Mouse (Mus musculus) hindlimb bud, embryonic 11.5 days (tissue): ENCODE results near the gene Tmem104.

ENCODE experiments used
- DNase-seq: peaks from one replicate; pipeline ENCODE4 v3.0.0-alpha.2; 2012; ENCODE audit warnings: low read depth, low spot score; ENCODE audit errors: extremely low spot score

Gene Tmem104

DNA sequence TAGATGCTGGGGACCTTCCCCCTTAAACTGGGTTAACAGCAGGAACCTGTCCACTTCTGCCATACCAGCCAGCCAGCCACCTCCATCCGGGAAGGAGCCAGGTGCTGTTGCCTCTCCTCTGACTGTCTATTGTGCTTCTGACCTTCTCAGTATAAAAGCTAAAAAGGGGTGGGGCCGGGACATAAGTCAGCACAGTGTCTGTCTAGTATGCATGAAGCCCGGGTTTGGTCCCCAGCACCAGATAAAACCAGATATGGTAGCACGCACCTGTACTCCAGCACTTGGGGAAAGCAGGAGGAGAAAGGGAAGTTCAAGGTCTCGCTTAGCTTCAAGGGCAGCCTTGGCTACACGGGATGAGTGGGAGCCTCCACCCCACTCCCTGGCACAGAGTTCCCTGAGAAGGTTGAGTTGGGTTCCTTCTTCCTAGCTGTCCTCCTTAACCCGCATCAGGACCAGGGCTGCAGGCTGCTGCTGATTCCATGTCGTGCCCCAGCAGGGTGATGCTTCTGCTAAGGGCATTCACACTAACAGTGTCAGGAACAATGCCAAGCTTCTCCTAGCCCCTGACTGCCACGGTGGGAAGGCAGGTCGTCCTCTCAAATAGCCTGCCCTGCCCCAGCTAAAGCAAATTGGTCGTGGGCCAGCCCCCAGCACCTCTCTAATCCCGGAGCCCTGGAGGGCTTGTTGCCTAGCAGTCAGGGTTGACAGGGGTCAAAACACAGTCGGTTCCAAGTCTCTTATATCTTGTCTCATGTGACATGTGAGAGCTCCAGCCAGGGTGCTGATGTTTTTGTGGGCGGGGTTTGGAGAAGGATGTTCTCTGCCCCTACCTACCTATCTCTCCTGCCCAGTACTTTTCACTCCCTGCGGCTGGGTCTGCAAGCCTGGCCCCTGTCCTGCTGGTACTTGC, 42.0 kb downstream of the Tmem104 start:
- DNase-seq = no peak

DNA sequence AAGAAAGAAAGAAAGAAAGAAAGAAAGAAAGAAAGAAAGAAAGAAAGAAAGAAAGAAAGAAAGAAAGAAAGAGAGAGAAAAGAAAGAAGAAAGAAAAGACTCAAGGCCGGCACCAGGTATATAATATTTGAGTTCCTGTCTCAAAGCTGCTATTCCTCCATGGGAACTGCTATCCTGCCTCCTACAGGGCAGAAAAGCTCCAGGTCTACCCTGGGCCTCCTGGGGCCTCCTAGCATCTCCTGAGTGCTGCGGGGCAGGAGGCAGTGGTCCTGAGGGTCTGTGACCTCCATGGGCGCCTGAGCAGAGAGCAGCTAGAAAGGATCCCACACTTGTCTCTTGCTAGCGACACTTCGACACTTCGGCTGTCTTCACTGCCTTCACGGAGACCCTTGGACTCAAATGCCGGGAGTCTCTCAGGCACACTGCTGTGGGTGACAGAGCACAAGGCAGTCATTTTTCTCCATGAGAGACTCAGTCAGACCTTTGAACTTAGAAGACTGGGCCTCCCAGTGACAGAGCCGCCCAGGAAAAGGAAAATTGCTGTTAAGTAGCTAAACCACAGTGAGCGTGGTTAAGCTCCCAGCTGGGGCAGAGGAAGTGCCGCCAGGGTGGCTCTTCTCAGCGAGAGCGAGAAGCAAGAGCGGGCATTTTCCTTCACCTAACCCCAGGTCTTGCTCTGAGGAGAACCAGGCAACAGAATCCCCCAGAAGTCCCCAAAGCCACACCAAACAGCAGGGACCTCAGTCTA, 44.1 kb downstream of the Tmem104 start:
- no peak for DNase-seq

DNA sequence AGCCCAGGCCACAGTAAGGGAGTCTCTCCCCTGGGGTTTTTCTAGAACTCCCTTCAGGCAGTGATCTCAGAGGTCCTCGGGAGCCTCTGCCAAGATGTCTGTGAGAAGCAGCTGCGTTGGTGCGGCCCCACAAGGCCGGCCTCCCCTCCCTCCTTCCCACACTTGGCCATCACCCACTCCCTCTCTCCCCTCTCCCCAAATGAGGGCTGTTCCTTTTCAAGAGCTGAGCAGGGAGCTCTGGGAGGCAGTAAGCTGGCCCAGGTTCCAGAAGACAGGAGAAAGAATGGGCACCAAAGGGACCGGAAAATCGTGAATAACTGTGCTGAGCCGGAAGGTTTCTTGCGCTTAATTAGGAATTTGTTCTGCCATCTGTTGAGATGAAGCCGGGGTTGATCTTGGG, 44.6 kb downstream of the Tmem104 start:
- DNase-seq = no peak

DNA sequence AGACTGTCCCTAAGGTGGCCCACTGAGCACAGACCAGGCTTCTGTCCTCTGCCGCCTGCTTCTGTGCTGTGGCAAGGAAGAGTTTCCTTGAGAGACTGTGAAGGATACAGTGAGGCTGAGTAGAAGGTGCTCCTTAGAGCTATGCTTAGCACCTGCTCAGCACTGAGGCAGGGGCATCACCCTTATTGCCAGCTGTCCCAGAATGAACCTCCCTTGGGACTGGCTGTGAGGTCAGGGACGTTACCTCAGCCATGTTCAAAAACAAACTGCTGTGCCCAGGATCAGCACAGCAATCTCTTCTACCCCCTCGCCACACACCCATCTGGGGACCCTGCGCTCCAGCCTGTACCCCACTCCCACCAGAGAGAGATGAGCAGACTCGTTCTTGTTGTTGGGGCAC, 45.6 kb downstream of the Tmem104 start:
- DNase-seq = no peak

DNA sequence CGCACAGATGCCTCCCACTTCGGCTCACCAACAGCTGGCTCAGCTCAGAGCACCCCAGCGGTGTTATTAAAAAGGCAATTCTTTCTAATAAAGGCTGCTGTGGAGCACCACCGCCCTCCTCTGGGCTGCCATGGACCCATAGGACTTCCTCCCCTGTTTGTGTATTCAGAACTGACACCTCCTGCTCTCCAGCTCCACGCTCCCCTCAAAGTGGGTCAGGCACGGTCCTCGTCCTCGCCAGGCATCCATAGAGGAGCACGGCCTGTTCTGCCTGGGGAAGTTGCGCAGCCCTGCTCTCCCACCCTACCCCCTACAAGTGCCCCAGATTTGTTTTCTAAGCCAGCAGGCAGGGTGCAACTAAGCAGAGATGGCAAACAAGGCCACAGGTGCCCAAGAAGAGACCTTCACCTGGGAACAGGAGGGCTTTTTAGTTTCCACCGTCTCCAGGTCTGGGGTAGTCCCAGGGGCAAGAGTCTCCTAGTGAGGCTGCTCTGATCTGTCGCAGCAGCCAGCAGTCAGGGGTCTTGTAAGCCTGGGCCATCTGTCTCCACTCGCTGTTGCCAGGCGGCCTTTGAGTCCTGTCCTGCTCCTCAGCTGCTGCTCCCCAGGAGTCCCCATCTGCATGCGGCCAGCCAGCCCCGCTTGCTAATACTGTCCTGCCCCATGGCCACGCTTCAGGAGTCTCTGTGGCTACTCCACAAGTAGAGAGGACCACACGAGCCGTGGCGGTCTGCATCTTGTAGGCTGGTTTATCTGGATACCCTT, 46.4 kb downstream of the Tmem104 start:
- no peak for DNase-seq

DNA sequence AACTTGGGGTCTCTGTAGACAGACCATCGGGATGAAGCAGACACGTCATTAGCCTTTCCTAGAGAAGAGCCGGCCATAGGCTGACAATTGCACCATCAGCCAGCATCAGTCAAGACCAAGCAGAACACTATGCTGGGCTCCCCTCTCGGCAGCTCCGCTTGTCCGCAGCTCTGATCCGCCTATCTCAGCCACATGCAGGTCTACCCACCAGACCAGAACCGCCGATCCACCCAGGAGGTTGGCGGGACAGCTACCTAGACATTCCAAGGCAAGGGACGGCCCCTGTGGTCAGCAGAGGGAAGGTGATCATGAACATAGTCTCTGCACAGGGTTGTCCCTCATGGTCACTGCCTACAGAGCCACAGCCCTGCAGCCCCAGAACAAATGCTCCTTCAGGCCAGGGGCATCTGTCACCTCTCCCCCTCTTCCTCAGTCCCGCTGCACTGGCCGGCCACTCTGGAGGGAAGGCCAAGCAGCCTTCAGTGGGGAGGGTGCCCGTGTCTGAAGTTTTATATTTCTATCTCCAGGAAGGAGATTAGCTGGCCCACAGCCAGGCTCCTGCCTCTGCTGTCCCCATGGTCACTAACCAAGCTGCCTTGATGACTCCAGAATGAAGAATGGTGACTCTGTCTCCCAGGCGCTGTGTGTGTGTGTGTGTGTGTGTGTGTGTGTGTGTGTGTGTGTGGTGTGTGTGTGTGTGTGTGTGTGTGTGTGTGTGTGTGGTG, 47.2 kb downstream of the Tmem104 start:
- DNase-seq = no peak

DNA sequence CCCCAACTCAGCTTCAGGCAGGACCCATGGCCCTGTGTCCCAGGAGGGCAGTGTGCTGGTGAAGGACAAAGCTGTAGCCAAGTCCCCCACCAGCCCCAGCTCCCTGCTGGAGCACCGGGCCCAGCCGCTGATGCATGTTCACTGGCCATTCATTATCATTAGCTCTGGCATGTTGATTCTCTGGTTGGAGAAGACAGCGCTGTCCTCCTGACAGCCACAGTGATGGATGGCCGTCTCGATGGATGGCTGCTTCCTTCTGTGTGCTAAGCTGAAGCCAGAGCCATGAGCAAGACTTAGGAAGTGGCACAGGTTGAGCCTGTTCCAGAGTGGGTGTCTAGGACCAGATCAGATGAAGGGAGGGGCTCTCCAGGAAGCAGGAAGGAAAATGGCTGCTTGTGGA, 49.3 kb downstream of the Tmem104 start:
- no peak for DNase-seq

DNA sequence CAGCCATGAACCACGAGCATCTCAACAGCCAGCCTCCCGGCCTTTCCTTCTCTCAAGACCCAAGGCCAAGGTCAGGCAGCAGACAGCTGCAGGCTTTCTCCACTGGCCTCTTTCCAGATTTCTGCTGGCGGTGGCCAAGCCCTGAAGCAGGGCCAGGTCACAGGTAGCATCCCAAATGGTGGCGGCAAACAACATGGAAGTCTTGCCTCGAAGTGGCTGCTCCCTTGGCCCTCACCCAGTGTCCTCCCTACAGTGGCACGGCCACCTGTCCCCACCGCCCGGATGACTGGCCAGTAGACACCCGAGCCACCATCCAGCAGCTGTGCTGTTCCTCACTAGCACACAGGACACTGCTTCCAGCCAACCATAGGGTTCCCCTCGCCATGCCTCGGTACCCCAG, 54.1 kb downstream of the Tmem104 start:
- DNase-seq = no peak

DNA sequence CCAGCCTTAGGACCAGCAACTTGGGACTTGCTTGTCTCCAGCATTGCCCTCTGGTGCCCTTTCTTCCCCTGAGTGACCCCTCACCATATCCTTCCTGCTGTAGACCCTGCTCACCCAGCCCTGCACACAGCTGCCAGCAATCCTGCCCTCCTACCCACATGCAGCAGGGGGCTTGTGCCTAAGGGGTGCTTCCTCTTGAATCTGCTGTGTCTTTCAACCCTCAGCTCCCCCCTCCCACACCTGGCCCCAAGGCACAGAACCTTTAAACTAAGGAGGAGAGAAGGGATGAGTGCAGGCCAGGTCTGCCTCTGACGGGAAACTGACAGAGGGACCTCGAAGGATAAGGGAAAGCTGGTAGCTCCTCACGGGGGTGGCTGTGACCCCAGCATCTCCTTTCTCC, 55.5 kb downstream of the Tmem104 start:
- no peak for DNase-seq

DNA sequence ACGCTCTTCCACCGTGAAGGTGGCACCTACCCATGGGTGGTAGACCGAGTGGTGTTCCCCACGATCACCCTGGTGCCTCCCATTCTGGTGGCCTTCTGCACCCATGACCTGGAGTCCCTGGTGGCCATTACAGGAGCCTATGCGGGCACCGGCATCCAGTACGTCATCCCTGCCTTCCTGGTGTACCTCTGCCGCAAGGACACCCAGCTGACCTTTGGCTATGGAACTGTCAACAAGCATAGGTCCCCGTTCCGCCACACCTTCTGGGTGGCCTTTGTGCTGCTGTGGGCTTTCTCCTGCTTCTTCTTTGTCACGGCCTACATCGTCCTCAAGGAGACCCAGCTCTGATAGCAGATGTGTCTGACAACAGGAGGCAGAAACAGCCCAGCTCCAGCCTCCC, 56.5 kb downstream of the Tmem104 start:
- DNase-seq = no peak

DNA sequence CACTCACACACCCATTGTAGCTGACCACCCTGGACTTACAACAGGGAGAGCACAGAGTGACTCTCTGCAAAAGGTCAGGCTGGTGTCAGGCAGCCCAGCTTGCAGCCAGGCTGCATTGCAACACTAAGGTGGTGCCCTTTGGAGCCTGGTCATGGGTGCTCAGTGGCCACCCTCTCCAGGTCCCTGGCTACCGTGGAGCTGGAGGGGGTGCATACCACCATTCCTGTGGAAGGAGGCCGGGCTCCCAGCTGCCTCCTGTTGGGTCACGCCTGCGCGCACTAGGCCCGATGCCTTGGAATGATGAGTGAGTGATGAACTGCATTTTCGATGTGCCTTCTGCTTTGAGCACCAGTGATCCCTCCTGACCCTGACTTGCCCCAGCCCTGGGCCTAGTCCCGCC, 57.6 kb downstream of the Tmem104 start:
- no peak for DNase-seq

DNA sequence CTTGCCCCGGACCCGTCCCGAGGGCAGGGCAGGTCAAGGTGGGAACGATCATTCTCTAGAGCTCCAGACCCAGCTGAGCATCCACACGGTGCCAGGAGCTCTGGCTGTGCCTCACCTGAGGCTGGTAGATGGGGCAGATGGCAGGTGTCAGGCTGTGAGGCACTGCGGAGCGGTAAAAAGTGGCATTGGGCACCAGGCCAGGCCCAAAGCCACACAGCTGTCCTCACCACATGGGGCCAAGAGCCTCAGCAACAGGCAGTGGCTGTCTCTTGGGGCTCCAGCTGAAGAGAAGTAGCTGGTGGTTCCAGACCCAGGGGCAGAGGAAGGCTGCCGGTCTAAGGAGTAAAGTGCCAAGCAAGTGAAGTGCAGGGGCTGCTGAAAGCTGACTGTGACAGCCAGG, 59.1 kb downstream of the Tmem104 start:
- DNase-seq = no peak

DNA sequence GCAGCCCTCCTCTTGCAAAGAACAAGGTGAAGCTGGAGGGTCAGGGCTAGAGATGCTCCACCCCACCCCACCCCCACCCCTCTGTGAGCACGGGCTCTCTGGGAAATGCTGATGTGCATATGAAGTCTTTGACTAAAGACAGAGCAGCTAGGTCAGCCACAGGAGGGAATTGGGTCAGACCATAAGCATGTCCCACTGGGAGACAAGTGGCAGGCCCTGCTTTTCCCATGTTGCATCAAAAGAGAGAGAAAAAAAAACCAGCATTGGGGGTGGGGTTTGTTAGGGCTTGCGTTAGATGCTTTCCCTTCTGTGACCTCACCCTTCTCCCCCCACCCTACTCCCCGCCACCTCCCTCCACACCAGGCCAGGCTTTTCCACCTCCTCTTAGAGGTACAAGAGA, 60.0 kb downstream of the Tmem104 start:
- no peak for DNase-seq

DNA sequence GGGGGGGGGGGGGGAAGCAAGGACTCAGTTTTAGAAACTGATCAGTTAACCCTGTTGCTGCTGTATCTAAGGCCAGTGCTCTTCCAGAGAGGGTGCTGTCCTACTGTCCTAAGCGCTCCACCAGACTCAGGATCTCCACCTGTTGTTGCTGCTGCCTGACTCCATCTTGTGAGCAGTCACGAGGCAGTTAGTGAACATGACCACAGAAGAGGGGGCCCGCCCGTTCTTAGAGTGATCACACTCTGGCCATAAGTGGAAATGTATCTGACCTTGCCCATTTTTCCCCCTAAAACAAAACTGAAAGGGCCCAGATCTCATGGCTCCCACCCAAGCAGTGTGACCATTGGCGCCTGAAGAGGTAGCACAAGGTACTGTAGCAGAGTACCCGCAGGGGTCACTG, 60.7 kb downstream of the Tmem104 start:
- DNase-seq = no peak

DNA sequence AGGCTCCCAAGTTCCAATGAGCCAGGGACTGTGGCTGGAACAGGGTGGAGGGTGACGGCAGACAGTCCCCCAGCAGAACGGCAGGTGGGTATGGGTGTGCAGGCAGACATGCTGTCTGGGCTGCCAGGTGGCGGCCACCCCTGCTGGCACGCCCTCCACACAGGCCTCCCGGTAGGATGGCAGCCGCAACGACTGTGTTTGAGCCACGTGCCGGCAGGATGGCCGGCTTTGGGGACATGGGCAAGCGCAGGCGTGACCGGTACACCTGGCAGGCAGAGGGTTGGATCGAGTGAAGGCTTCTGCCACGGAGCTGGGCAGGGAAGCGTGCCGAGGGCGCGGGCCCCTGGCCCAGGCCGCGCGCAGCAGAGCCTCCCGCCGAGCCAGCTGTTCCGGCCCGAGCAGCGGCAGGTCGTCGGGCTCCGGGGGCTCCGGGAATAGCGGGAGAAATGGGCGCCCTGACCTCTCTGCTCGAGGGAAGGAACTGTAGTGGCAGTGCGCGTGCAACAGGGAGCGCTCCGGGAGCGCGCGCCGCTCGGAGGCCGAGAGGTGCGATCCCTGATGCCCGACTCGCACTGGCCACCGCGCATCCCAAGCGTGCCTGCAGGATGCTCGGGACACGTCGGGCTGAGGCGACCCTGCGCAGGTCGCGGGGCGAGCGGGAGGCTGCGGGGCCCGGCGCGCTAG, 62.6 kb downstream of the Tmem104 start:
- no peak for DNase-seq

DNA sequence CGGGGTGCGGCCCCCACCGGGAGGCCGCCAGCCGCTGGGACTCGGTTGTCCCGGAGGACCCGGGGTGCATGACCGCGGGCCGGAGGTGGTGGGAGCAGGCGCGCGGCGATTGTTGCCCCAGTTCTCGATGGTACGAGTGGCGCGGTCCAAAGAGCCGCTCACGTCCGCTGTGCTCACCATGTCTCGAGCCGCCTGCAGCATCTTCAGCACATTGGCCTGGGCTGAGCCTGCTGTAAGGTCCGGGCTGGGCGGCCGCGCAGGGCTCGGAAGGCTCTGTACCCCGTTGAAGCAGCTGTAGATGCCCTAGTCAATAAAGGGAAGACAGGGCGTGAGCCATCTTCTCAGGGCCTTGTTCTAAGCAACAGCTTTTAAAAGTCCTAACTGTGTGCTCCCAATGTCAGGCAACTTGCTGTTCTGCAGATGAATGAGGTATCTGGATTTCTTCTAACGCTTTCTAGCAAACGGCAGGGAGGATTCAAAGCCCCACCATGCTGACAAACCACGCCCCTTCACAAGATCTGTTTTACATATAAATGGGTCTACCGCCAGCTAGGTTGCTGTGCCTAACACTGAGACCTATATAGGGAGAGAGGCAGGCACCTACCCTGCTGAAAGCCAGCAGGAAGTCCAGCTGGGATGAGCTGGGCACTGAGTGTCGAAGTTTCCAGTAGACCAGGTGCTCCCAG, 63.3 kb downstream of the Tmem104 start:
- no peak for DNase-seq

DNA sequence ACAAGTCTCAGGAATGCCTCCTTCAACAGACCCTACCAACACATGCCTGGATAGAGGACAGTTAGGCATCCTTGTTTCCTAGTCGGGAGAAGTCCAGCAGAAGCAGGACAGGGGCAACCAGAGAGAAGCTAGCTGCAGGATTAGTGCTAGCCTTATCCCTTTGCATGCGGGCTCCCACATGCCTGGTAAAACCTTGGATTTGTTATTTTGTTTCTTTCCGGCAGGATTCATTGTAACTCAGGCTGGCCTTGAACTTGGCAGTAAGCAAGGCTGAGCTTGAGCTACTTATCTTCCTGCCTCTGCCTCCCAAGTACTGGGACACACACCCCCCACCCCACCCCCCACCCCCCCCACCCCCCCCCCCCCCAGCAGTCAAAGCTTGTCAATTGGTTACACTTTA, 64.0 kb downstream of the Tmem104 start:
- no peak for DNase-seq

DNA sequence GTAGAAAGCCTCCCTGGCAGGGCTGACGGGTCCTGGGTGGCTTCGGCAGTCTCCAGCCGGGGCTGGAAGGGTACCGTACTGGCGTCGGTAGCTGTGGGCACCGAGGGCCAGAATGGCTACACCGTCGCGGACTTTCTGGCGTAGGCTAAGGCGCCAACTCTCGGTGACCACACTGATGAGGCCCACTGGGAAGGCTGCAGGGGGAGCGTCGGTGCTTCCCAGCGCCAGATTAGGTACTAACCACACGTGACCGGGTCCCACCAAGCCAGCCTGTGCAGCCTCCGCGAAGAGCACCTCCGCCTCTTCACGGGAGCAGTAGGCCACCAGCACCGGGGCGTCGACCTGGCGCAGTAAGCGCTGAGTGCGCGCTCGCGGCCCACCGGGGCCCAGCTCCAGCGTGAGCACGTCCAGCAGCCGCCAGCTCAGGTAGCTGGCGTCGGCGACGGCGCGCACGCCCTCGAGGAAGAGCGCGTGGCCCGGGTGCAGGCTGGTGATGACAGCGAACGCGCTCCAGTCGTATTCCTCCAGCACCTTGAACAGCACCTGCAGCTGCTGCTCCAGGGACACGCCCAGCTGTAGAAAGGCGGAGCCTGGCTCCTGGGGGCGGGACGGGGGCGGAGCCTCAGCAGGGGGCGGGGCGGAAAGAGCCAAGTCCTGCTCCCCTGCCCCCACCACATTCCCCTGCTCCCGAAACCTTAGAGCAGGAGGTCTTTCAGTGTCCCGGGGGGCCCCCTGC, 70.7 kb downstream of the Tmem104 start:
- no peak for DNase-seq

DNA sequence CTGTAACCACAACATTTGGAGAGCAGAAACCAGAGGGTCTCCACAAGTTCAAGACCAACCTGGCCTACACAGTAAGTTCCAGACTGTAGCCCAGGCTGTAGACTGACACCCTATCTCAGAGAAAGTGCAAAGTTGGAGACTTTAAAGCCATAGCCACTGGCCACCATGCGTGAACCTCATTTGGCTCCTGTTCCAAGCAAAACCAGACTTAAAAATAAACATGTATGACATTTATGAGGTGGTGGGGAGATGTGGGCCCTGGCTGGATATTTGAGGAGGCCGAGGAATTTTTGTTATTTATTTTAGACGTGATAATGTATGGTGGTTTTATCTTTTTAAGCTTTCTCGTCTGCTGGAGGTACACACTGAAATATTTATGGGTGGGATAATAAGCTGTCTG, 71.8 kb downstream of the Tmem104 start:
- DNase-seq = no peak
